24 mouse cellular contexts compared by ENCODE assay signal in the genomic region with DNA sequence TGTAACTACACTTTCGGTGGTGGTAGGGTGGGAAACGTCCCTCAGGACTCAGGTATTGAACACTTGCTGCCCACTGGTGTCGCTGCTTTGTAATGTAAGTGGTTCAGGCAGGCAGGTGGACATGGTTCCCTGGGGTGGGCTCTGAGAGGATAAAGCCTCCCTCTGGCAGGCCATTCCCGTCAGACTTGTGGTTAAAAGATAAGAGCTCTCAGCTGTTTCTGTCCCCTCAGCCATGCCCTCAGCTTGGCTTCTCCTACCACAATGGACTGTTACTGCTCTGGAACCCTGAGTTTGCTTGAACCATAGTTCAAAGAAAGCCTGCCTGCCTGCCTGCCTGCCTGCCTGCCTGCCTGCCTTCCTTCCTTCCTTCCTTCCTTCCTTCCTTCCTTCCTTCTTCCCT. TPM values are rescaled to one million over a fixed set of nuclear protein-coding genes. Genes with fewer than 3 reads are reported as not detected.
DNase-seq lines count a peak whose midpoint lies in the region; ATAC-seq and TF ChIP-seq lines count a peak whose summit lies in the region.
"Had no signal": no experiment of that assay in that cellular context is flagged by ENCODE, and none has a peak within 500 bp of the region (broad histone marks: within the 10 kb centered on the region; RNA-seq: fewer than 3 reads in every experiment).

No protein-coding gene starts in this region.

- intact Hi-C loops in left cerebral cortex, postnatal 36 days (cut with DNase I) = no loop called here

- DNase-seq in liver = peak; percentile 9
- DNase-seq in liver, postnatal 0 days = no peak
- DNase-seq in liver, embryonic 13.5 days = no peak
- DNase-seq in left cerebral cortex, postnatal 36 days (ENCODE audit: low spot score in 2 of 2) = no peak
- DNase-seq in lung, adult 18-20 months = no peak
- no peak for DNase-seq in spleen, postnatal 4 days (ENCODE audit: low spot score in 2 of 2)
- DNase-seq: adrenal gland, postnatal 14 days; B cell, adult 2 months; cerebellum, adult 18-20 months; cerebellum, postnatal 10 days; embryo, embryonic 11 days; gastrocnemius, postnatal 10 days; heart, adult 18-20 months; heart, postnatal 14 days had no signal

- no peaks in the 10 kb centered on the region for H3K4me1 ChIP-seq in liver, postnatal 0 days (ENCODE audit: insufficient read depth)
- H3K4me1 ChIP-seq in cortical plate, adult 2 months (ENCODE audit: control insufficient read depth, insufficient read depth, low read length) = no peaks in the 10 kb centered on the region
- H3K4me1 ChIP-seq in liver, embryonic 13.5 days (replicated peaks) = peaks cover 11% of the 10 kb centered on the region
- H3K4me1 ChIP-seq: embryonic facial prominence, embryonic 15.5 days had no signal

- TF ChIP-seq POLR2A in cortical plate, adult 2 months (IDR thresholded peaks at IDR 0.05; ENCODE audit: extremely low read depth, insufficient read depth, low read length) = no peak

- 70% methylated on average over 4 of the region's 4 CpGs for WGBS in liver, postnatal 0 days (ENCODE audit: insufficient replicate concordance)
- WGBS in liver, embryonic 13.5 days (ENCODE audit: insufficient replicate concordance) = 62% methylated on average over 4 of the region's 4 CpGs

- no peak for TF ChIP-seq EP300 in liver, postnatal 0 days (IDR thresholded peaks at IDR 0.05; ENCODE audit: low read depth)

- no peak overlapping the region for H3K4me3 ChIP-seq in liver, postnatal 0 days (ENCODE audit: low read depth, low read length)
- no peak overlapping the region for H3K4me3 ChIP-seq in cortical plate, adult 2 months (ENCODE audit: insufficient read depth, low read length)
- H3K4me3 ChIP-seq in liver, embryonic 13.5 days (replicated peaks) = no peak overlapping the region
- H3K4me3 ChIP-seq: embryonic facial prominence, embryonic 15.5 days; erythroblast, embryonic 14.5 days; heart, embryonic 15.5 days had no signal

- no peak for TF ChIP-seq CTCF in liver, postnatal 0 days (IDR thresholded peaks at IDR 0.05; ENCODE audit: low read depth)
- no peak for TF ChIP-seq CTCF in cortical plate, adult 2 months (IDR thresholded peaks at IDR 0.05; ENCODE audit: extremely low read depth, insufficient read depth, low read length)

- H3K27me3 ChIP-seq in liver, postnatal 0 days (ENCODE audit: insufficient read depth, low read length) = no peaks in the 10 kb centered on the region
- no peaks in the 10 kb centered on the region for H3K27me3 ChIP-seq in liver, embryonic 13.5 days
- H3K27me3 ChIP-seq: embryonic facial prominence, embryonic 15.5 days; heart, embryonic 15.5 days; Patski had no signal

- no peak overlapping the region for H3K9ac ChIP-seq in liver, postnatal 0 days (replicated peaks)
- no peak overlapping the region for H3K9ac ChIP-seq in liver, embryonic 13.5 days
- H3K9ac ChIP-seq: embryonic facial prominence, embryonic 15.5 days; heart, embryonic 15.5 days; hindbrain, embryonic 14.5 days had no signal

- peaks cover 39% of the 10 kb centered on the region for H3K36me3 ChIP-seq in liver, postnatal 0 days (replicated peaks; ENCODE audit: insufficient read depth, low read length)
- peaks cover 25% of the 10 kb centered on the region for H3K36me3 ChIP-seq in liver, embryonic 13.5 days

- no peak overlapping the region for H3K27ac ChIP-seq in liver, postnatal 0 days (ENCODE audit: low read depth)
- H3K27ac ChIP-seq in cortical plate, adult 2 months (ENCODE audit: insufficient read depth, low read length) = 0 out of 2 replicates have a peak overlapping the region, but pooled peaks have one; percentile 67
- H3K27ac ChIP-seq in liver, embryonic 13.5 days = no peak overlapping the region; the same call in 1 of the 2 replicates
- H3K27ac ChIP-seq: embryonic facial prominence, embryonic 15.5 days; heart, embryonic 15.5 days; hindbrain, embryonic 14.5 days had no signal

- H3K4me2 ChIP-seq in liver, postnatal 0 days (ENCODE audit: low read depth, low read length) = no peak overlapping the region
- no peak overlapping the region for H3K4me2 ChIP-seq in liver, embryonic 13.5 days
- H3K4me2 ChIP-seq: embryonic facial prominence, embryonic 15.5 days; heart, embryonic 11.5 days; heart, embryonic 15.5 days; hindbrain, embryonic 14.5 days had no signal

- ATAC-seq in liver, postnatal 0 days = no peak
- ATAC-seq in liver, embryonic 13.5 days (ENCODE audit: low read depth) = peak; percentile 80
- ATAC-seq: activated CD4-positive, CD25-positive, alpha-beta regulatory T cell, adult 4 months; CD4-positive, CD25-positive, alpha-beta regulatory T cell, adult 4 months; forebrain, embryonic 16.5 days; Patski had no signal

- H3K9me3 ChIP-seq in liver, postnatal 0 days (ENCODE audit: low read length) = no peaks in the 10 kb centered on the region
- no peaks in the 10 kb centered on the region for H3K9me3 ChIP-seq in liver, embryonic 13.5 days (replicated peaks)
- H3K9me3 ChIP-seq: embryonic facial prominence, embryonic 15.5 days; heart, embryonic 15.5 days had no signal

RNA-seq across cellular contexts. Expression of a gene that starts 15.6 kb away (rescaled TPM):
- 9.7 and 10.9 TPM in 2 replicates for polyA plus RNA-seq in liver, postnatal 0 days (2015; fragmentation: Nextera tagmentation; extraction: Ambion mirVana)
- 9.1 and 9.8 TPM in 2 replicates for polyA plus RNA-seq in cortical plate, adult 2 months (2012; rRNA removed)
- polyA plus RNA-seq in liver, embryonic 13.5 days (2015; fragmentation: Nextera tagmentation; extraction: Ambion mirVana) = 13.6 and 15.7 TPM in 2 replicates
- total RNA-seq in left cerebral cortex, postnatal 36 days (2021) = 10 to 100 TPM in 1 of 2 experiments, 1 to 10 TPM in 1; 8.0 to 15.0 TPM

RNA-seq across cellular contexts. Expression of a gene that starts 15.8 kb away (rescaled TPM):
- 8.1 and 10.1 TPM in 2 replicates for polyA plus RNA-seq in liver, postnatal 0 days (2015; fragmentation: Nextera tagmentation; extraction: Ambion mirVana)
- polyA plus RNA-seq in cortical plate, adult 2 months (2012; rRNA removed) = 23.9 TPM in 2 replicates
- polyA plus RNA-seq in liver, embryonic 13.5 days (2015; fragmentation: Nextera tagmentation; extraction: Ambion mirVana) = 12.2 and 16.9 TPM in 2 replicates
- 10 to 100 TPM; 22.4 to 31.4 TPM for total RNA-seq in left cerebral cortex, postnatal 36 days (2021)
